ENCODE assay signal across 8 mouse cellular contexts in the genomic region with DNA sequence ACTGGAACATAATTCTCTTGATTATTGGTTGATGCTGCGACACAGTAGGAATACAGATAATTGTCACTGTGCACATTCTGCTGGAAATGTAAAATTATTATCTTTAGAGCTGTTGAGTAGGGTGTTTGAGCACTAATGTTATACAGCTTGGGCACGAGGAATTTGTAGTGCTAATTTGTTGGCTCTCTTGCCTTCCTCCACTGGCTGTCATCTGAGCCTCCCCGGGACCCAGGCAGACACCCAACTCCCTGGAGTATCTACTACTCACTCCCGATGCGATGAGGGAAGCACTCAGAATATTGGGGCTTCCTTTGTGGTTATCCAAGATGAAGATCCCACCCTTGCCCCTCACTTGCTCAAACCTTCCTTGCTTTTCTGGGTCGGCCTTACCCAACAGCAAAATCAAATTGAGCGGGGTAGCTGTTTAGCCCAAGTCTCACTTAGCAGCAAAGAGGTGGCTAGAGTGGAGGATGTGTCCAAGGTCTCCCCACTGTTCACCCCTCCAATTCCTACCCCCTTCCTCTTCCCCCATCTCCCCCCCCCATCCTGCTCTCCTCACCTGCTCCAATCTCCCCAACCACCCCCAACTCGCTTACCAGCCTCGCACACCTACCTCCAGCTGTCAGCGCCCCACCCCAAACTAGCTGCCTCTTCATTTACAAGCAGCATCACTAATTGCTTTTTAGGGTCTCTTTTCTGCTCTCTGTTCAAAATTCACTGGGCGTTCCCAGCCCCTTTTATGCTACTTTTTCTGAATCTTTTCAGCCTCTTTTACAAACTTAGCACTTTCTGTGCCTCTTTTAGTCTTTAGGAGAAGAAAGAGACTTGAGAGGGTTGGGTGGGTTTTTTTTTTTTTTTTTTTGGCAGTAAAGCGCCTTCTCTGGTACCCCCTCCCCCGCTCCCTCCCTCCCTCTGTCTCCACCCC. TPM values are rescaled to one million over a fixed set of nuclear protein-coding genes. Genes with fewer than 3 reads are reported as not detected.
DNase-seq lines count a peak whose midpoint lies in the region; ATAC-seq and TF ChIP-seq lines count a peak whose summit lies in the region.

No protein-coding gene starts in this region.

- no peak for TF ChIP-seq CTCF in E14TG2a.4 (conservative IDR thresholded peaks at IDR 0.05; ENCODE audit: low read length)

- H3K9me3 ChIP-seq in heart, embryonic 12.5 days (replicated peaks) = no peaks in the 10 kb centered on the region
- H3K9me3 ChIP-seq in E14TG2a.4 (ENCODE audit: low read length) = no peaks in the 10 kb centered on the region
- H3K9me3 ChIP-seq in forebrain, embryonic 10.5 days = no peaks in the 10 kb centered on the region
- no peaks in the 10 kb centered on the region for H3K9me3 ChIP-seq in limb, embryonic 12.5 days

- H3K4me2 ChIP-seq in heart, embryonic 12.5 days = peak overlapping the region; percentile 52
- peak overlapping the region; percentile 51 for H3K4me2 ChIP-seq in limb, embryonic 12.5 days

- intact Hi-C loops in heart, postnatal 36 days (cut with DNase I) = no loop called here
- intact Hi-C loops in gastrocnemius, postnatal 14 days (cut with DNase I; ENCODE audit: low total_unique reads) = no loop called here

- no peak overlapping the region for H3K4me3 ChIP-seq in heart, embryonic 12.5 days
- H3K4me3 ChIP-seq in E14TG2a.4 (replicated peaks; ENCODE audit: low read length) = peak overlapping the region; percentile 51
- peak overlapping the region; percentile 39 for H3K4me3 ChIP-seq in forebrain, embryonic 10.5 days
- H3K4me3 ChIP-seq in limb, embryonic 12.5 days (replicated peaks) = 0 out of 2 replicates have a peak overlapping the region, but pooled peaks have one; percentile 19

- no peak for DNase-seq in heart, postnatal 36 days
- DNase-seq in forebrain, embryonic 10.5 days (ENCODE audit: extremely low spot score, low spot score) = peak; percentile 43
- DNase-seq in retina, postnatal 1 day = no peak
- DNase-seq in gastrocnemius, postnatal 14 days = no peak
- no peak for DNase-seq in adrenal gland, adult 18-20 months (ENCODE audit: low spot score in 2 of 2)

- WGBS in heart, embryonic 12.5 days = 38% methylated on average over 12 of the region's 13 CpGs
- WGBS in forebrain, embryonic 10.5 days = 19% methylated on average over 13 of the region's 13 CpGs
- 26% methylated on average over 13 of the region's 13 CpGs for WGBS in limb, embryonic 12.5 days

- ATAC-seq in heart, embryonic 12.5 days (ENCODE audit: insufficient number of reproducible peaks, low FRiP score) = no peak
- ATAC-seq in limb, embryonic 12.5 days (ENCODE audit: insufficient number of reproducible peaks, insufficient read depth, low FRiP score, low TSS enrichment, low read depth) = no peak

- H3K9ac ChIP-seq in heart, embryonic 12.5 days = no peak overlapping the region
- H3K9ac ChIP-seq in limb, embryonic 12.5 days (replicated peaks) = no peak overlapping the region

- no peaks in the 10 kb centered on the region for H3K4me1 ChIP-seq in heart, embryonic 12.5 days (replicated peaks)
- peaks cover 31% of the 10 kb centered on the region for H3K4me1 ChIP-seq in E14TG2a.4 (replicated peaks; ENCODE audit: low read depth, low read length)
- peaks cover 52% of the 10 kb centered on the region for H3K4me1 ChIP-seq in forebrain, embryonic 10.5 days
- H3K4me1 ChIP-seq in limb, embryonic 12.5 days (replicated peaks) = peaks cover 13% of the 10 kb centered on the region; the same call in 1 of the 2 replicates

- no peaks in the 10 kb centered on the region for H3K27me3 ChIP-seq in heart, embryonic 12.5 days (replicated peaks)
- no peaks in the 10 kb centered on the region for H3K27me3 ChIP-seq in E14TG2a.4 (ENCODE audit: insufficient read depth, low read length)
- H3K27me3 ChIP-seq in forebrain, embryonic 10.5 days (ENCODE audit: poor library complexity, severe bottlenecking) = no peaks in the 10 kb centered on the region
- peaks cover 4% of the 10 kb centered on the region; the same call in 1 of the 2 replicates for H3K27me3 ChIP-seq in limb, embryonic 12.5 days

- H3K36me3 ChIP-seq in heart, embryonic 12.5 days = no peaks in the 10 kb centered on the region
- no peaks in the 10 kb centered on the region for H3K36me3 ChIP-seq in E14TG2a.4 (ENCODE audit: insufficient read depth, low read length)
- H3K36me3 ChIP-seq in forebrain, embryonic 10.5 days (replicated peaks) = no peaks in the 10 kb centered on the region
- no peaks in the 10 kb centered on the region for H3K36me3 ChIP-seq in limb, embryonic 12.5 days

- H3K27ac ChIP-seq in heart, embryonic 12.5 days (ENCODE audit: poor library complexity, severe bottlenecking) = no peak overlapping the region
- peak overlapping the region; percentile 89 for H3K27ac ChIP-seq in forebrain, embryonic 10.5 days
- H3K27ac ChIP-seq in limb, embryonic 12.5 days = peak overlapping the region; percentile 35; the same call in 1 of the 2 replicates

RNA-seq across cellular contexts. Expression of a gene that starts 46.4 kb away (rescaled TPM):
- 0.19 TPM in 1 of 2 replicates, not detected in the other for polyA plus RNA-seq in heart, embryonic 12.5 days (2016; fragmentation: Nextera tagmentation; extraction: Ambion mirVana)
- not detected for total RNA-seq in heart, postnatal 36 days (2021)
- 15.6 and 17.3 TPM in 2 replicates for polyA plus RNA-seq in forebrain, embryonic 10.5 days (2016; fragmentation: Nextera tagmentation; extraction: Ambion mirVana)
- 0.10 and 0.36 TPM in 2 replicates for polyA plus RNA-seq in limb, embryonic 12.5 days (2016; fragmentation: Nextera tagmentation; extraction: Ambion mirVana)
- not detected for total RNA-seq in gastrocnemius, postnatal 14 days (2021)
- 1 to 10 TPM; 1.3 to 1.6 TPM for total RNA-seq in adrenal gland, adult 18-20 months (2021)
